ENCODE assay signal across 8 mouse cellular contexts in the genomic region with DNA sequence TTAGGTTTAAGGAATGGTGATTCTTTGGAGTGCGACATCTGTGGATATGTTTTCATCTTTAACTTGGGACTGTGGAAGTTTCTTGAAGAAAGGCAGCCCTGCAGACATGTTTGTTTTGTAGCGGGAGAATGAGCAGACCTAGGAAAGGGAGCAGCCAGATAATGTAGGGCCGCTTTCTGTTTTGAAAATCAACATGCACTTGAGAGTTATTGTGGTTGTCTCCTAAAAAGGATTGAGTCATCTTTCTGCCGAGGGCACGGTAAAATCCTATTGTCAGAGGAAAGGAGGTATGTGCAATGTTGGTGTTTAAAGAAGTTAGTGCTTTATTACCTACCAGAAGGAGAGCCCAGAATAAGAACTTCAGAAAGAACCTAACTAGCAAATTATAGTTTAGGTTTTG. TPM values are rescaled to one million over a fixed set of nuclear protein-coding genes. Genes with fewer than 3 reads are reported as not detected.
A peak's percentile ranks its signal among the peaks of the same experiment; 100 is the strongest.
DNase-seq lines count a peak whose midpoint lies in the region; ATAC-seq and TF ChIP-seq lines count a peak whose summit lies in the region.
"Had no signal": no experiment of that assay in that cellular context is flagged by ENCODE, and none has a peak within 500 bp of the region (broad histone marks: within the 10 kb centered on the region; RNA-seq: fewer than 3 reads in every experiment).

No protein-coding gene starts in this region.

- H3K27ac ChIP-seq in lung, embryonic 15.5 days = no peak overlapping the region
- no peak overlapping the region for H3K27ac ChIP-seq in forebrain, embryonic 14.5 days (ENCODE audit: low read depth, low read length)
- H3K27ac ChIP-seq in limb, embryonic 14.5 days (replicated peaks; ENCODE audit: low read depth, low read length) = peak overlapping the region; percentile 73
- H3K27ac ChIP-seq in stomach, embryonic 15.5 days = no peak overlapping the region

- peaks cover 59% of the 10 kb centered on the region for H3K4me1 ChIP-seq in lung, embryonic 15.5 days
- H3K4me1 ChIP-seq in forebrain, embryonic 14.5 days (ENCODE audit: control insufficient read depth, insufficient read depth, low read length) = peaks cover 34% of the 10 kb centered on the region
- H3K4me1 ChIP-seq in limb, embryonic 14.5 days (ENCODE audit: control insufficient read depth, insufficient read depth, low read length) = peaks cover 44% of the 10 kb centered on the region
- peaks cover 50% of the 10 kb centered on the region for H3K4me1 ChIP-seq in stomach, embryonic 15.5 days

- WGBS in lung, embryonic 15.5 days = 23% methylated on average over 5 of the region's 5 CpGs
- 32% methylated on average over 5 of the region's 5 CpGs for WGBS in forebrain, embryonic 14.5 days
- 15% methylated on average over 5 of the region's 5 CpGs for WGBS in limb, embryonic 14.5 days
- WGBS in stomach, embryonic 15.5 days = 26% methylated on average over 5 of the region's 5 CpGs

- H3K9me3 ChIP-seq in lung, embryonic 15.5 days = no peaks in the 10 kb centered on the region
- H3K9me3 ChIP-seq in forebrain, embryonic 14.5 days (replicated peaks; ENCODE audit: control insufficient read depth, low read length) = no peaks in the 10 kb centered on the region
- no peaks in the 10 kb centered on the region for H3K9me3 ChIP-seq in limb, embryonic 14.5 days (ENCODE audit: control insufficient read depth, low read length)
- no peaks in the 10 kb centered on the region for H3K9me3 ChIP-seq in stomach, embryonic 15.5 days

- ATAC-seq in lung, embryonic 15.5 days (ENCODE audit: borderline replicate concordance, extremely low read depth, low FRiP score, low TSS enrichment) = no peak
- ATAC-seq in forebrain, embryonic 14.5 days = no peak
- ATAC-seq in limb, embryonic 14.5 days (ENCODE audit: low FRiP score, low read depth) = no peak
- no peak for ATAC-seq in stomach, embryonic 15.5 days (ENCODE audit: insufficient read depth, low FRiP score, low read depth)

- H3K27me3 ChIP-seq in lung, embryonic 15.5 days = no peaks in the 10 kb centered on the region
- H3K27me3 ChIP-seq in forebrain, embryonic 14.5 days (replicated peaks; ENCODE audit: control insufficient read depth, insufficient read depth, low read length) = no peaks in the 10 kb centered on the region
- H3K27me3 ChIP-seq in limb, embryonic 14.5 days (ENCODE audit: control insufficient read depth, insufficient read depth, low read length) = no peaks in the 10 kb centered on the region
- H3K27me3 ChIP-seq in stomach, embryonic 15.5 days (replicated peaks) = no peaks in the 10 kb centered on the region

- no peaks in the 10 kb centered on the region for H3K36me3 ChIP-seq in lung, embryonic 15.5 days
- no peaks in the 10 kb centered on the region for H3K36me3 ChIP-seq in forebrain, embryonic 14.5 days (ENCODE audit: control insufficient read depth, insufficient read depth, low read length)
- no peaks in the 10 kb centered on the region for H3K36me3 ChIP-seq in limb, embryonic 14.5 days (ENCODE audit: control insufficient read depth, insufficient read depth, low read length)
- no peaks in the 10 kb centered on the region for H3K36me3 ChIP-seq in stomach, embryonic 15.5 days

- peak overlapping the region; percentile 83 for H3K4me3 ChIP-seq in lung, embryonic 15.5 days
- H3K4me3 ChIP-seq in forebrain, embryonic 14.5 days (ENCODE audit: low read depth, low read length) = peak overlapping the region; percentile 86
- peak overlapping the region; percentile 82 for H3K4me3 ChIP-seq in limb, embryonic 14.5 days (replicated peaks; ENCODE audit: low read length)
- H3K4me3 ChIP-seq in stomach, embryonic 15.5 days (replicated peaks) = peak overlapping the region; percentile 73

- no peak for DNase-seq in lung, postnatal 14 days
- no peak for DNase-seq in forebrain, embryonic 14.5 days (ENCODE audit: low spot score)
- DNase-seq in limb, embryonic 14.5 days (ENCODE audit: low spot score) = no peak
- no peak for DNase-seq in embryo, embryonic 10 days (ENCODE audit: low spot score)
- DNase-seq in spleen, postnatal 4 days (ENCODE audit: low spot score in 2 of 2) = no peak
- DNase-seq: thymus, postnatal 14 days had no signal

- no peak for TF ChIP-seq POLR2A in limb, embryonic 14.5 days (IDR thresholded peaks at IDR 0.05; ENCODE audit: borderline replicate concordance, extremely low read depth, insufficient read depth, insufficient read length)

- H3K4me2 ChIP-seq in lung, embryonic 15.5 days = peak overlapping the region; percentile 91
- peak overlapping the region; percentile 100 for H3K4me2 ChIP-seq in forebrain, embryonic 14.5 days (ENCODE audit: low read length)
- H3K4me2 ChIP-seq in limb, embryonic 14.5 days (replicated peaks; ENCODE audit: low read depth, low read length, severe bottlenecking) = peak overlapping the region; percentile 86
- H3K4me2 ChIP-seq in stomach, embryonic 15.5 days = peak overlapping the region; percentile 95

- peak overlapping the region; percentile 8; the same call in 1 of the 2 replicates for H3K9ac ChIP-seq in lung, embryonic 15.5 days
- peak overlapping the region; percentile 95 for H3K9ac ChIP-seq in forebrain, embryonic 14.5 days (ENCODE audit: low read length)
- H3K9ac ChIP-seq in limb, embryonic 14.5 days (ENCODE audit: low read depth, low read length, severe bottlenecking) = peak overlapping the region; percentile 99
- no peak overlapping the region for H3K9ac ChIP-seq in stomach, embryonic 15.5 days

RNA-seq across cellular contexts. Expression of gene Igf1r, which starts 2.6 kb away (rescaled TPM):
- 18.6 and 19.6 TPM in 2 replicates for polyA plus RNA-seq in lung, embryonic 15.5 days (2015; fragmentation: Nextera tagmentation; extraction: Ambion mirVana)
- polyA plus RNA-seq in forebrain, embryonic 14.5 days (2014; fragmentation: Nextera tagmentation; extraction: Ambion mirVana) = 16.3 and 19.1 TPM in 2 replicates
- polyA plus RNA-seq in limb, embryonic 14.5 days (2012; rRNA removed) = 34.6 and 41.1 TPM in 2 replicates
- 22.5 and 26.9 TPM in 2 replicates for polyA plus RNA-seq in limb, embryonic 14.5 days (2014; fragmentation: Nextera tagmentation; extraction: Ambion mirVana)
- polyA plus RNA-seq in stomach, embryonic 15.5 days (2015; fragmentation: Nextera tagmentation; extraction: Ambion mirVana) = 16.1 and 17.3 TPM in 2 replicates
